Mouse (Mus musculus): ENCODE measurements around the gene Vps41.

Vps41 gene

GRCm38 (mm10) chr13:18794454-18794853 is 77.4 kb downstream of the Vps41 start:
- no peak for DNase-seq (ENCODE audit: low spot score)

GRCm38 (mm10) chr13:18797555-18797954 is 80.5 kb downstream of the Vps41 start:
- no peak for DNase-seq (ENCODE audit: low spot score)

GRCm38 (mm10) chr13:18800434-18800833 is 83.3 kb downstream of the Vps41 start:
- DNase-seq (ENCODE audit: low spot score) = no peak

GRCm38 (mm10) chr13:18809465-18809864 is 92.4 kb downstream of the Vps41 start:
- DNase-seq (ENCODE audit: low spot score) = no peak

GRCm38 (mm10) chr13:18809978-18810675 is 93.0 kb downstream of the Vps41 start:
- DNase-seq (ENCODE audit: low spot score) = peak; percentile 56

- no peak for DNase-seq (ENCODE audit: low spot score)
Measured at GRCm38 (mm10) chr13:18824420-18825123, 107.5 kb downstream of the Vps41 start.

- no peak for DNase-seq (ENCODE audit: low spot score)
Measured at GRCm38 (mm10) chr13:18827029-18827428, 109.9 kb downstream of the Vps41 start.

GRCm38 (mm10) chr13:18830486-18830885 is 113.4 kb downstream of the Vps41 start:
- DNase-seq (ENCODE audit: low spot score) = no peak

GRCm38 (mm10) chr13:18839231-18839630 is 122.1 kb downstream of the Vps41 start:
- DNase-seq (ENCODE audit: low spot score) = no peak

GRCm38 (mm10) chr13:18840366-18840765 is 123.3 kb downstream of the Vps41 start:
- DNase-seq (ENCODE audit: low spot score) = no peak

- no peak for DNase-seq (ENCODE audit: low spot score)
Measured at GRCm38 (mm10) chr13:18841019-18841418, 123.9 kb downstream of the Vps41 start.

- no peak for DNase-seq (ENCODE audit: low spot score)
Measured at GRCm38 (mm10) chr13:18841752-18842282, 124.7 kb downstream of the Vps41 start.

GRCm38 (mm10) chr13:18842556-18842955 is 125.5 kb downstream of the Vps41 start:
- no peak for DNase-seq (ENCODE audit: low spot score)

GRCm38 (mm10) chr13:18843546-18843945 is 126.5 kb downstream of the Vps41 start:
- no peak for DNase-seq (ENCODE audit: low spot score)

- DNase-seq (ENCODE audit: low spot score) = no peak
Measured at GRCm38 (mm10) chr13:18847386-18847785, 130.3 kb downstream of the Vps41 start.

GRCm38 (mm10) chr13:18849563-18849962 is 132.5 kb downstream of the Vps41 start:
- no peak for DNase-seq (ENCODE audit: low spot score)

- no peak for DNase-seq (ENCODE audit: low spot score)
Measured at GRCm38 (mm10) chr13:18851182-18851581, 134.1 kb downstream of the Vps41 start.

GRCm38 (mm10) chr13:18852718-18853117 is 135.6 kb downstream of the Vps41 start:
- no peak for DNase-seq (ENCODE audit: low spot score)

GRCm38 (mm10) chr13:18856026-18856802 is 139.1 kb downstream of the Vps41 start:
- DNase-seq (ENCODE audit: low spot score) = no peak

GRCm38 (mm10) chr13:18858183-18858582 is 141.1 kb downstream of the Vps41 start:
- DNase-seq (ENCODE audit: low spot score) = no peak

GRCm38 (mm10) chr13:18859389-18859788 is 142.3 kb downstream of the Vps41 start:
- no peak for DNase-seq (ENCODE audit: low spot score)

GRCm38 (mm10) chr13:18868030-18868490 is 151.0 kb downstream of the Vps41 start:
- peak; percentile 51 for DNase-seq (ENCODE audit: low spot score)
